Mouse (Mus musculus): ENCODE measurements at regions not wholly inside any gene's neighbourhood (a gene's known extent, or its start where the extent isn't known, plus 50 kb on each side); places are given as distances from the start of the nearest gene placed in this dataset.

- no peak for TF ChIP-seq GATA4 (IDR thresholded peaks at IDR 0.05; ENCODE audit: insufficient replicate concordance, low read length)
These were observed 161.8 kb upstream of the Lpp start for GRCm38 (mm10) chr16:24231506-24231905.

GRCm38 (mm10) chr16:24229002-24229607 is 164.2 kb upstream of the Lpp start:
- TF ChIP-seq GATA4 (IDR thresholded peaks at IDR 0.05; ENCODE audit: insufficient replicate concordance, low read length), result peak; percentile 77

GRCm38 (mm10) chr16:24225897-24226296 is 167.4 kb upstream of the Lpp start:
- peak; percentile 74; the same call in 1 of the 2 replicates for TF ChIP-seq GATA4 (IDR thresholded peaks at IDR 0.05; ENCODE audit: insufficient replicate concordance, low read length)

GRCm38 (mm10) chr16:24225090-24225489 is 168.2 kb upstream of the Lpp start:
- TF ChIP-seq GATA4 (IDR thresholded peaks at IDR 0.05; ENCODE audit: insufficient replicate concordance, low read length), result peak; percentile 84

DNA sequence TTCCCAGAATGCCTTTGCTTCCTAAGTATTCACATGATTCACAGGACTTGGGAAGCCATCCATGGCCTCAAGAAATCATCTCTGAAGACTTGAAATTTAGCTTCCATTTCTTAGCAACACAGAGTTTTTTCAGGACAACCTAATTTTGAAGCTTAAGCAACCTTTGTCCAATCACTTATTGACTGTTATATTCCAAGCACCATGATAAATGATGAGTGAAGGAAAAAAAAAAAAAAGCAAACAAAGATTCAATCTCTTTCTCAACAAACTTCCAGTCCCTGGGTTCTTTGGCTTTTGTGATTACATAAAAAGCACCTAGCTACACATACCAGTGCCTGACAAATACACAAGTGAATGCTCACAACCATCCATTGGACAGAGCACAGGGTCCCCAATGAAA is 169.4 kb upstream of the Lpp start:
- no peak for TF ChIP-seq GATA4 (IDR thresholded peaks at IDR 0.05; ENCODE audit: insufficient replicate concordance, low read length)

DNA sequence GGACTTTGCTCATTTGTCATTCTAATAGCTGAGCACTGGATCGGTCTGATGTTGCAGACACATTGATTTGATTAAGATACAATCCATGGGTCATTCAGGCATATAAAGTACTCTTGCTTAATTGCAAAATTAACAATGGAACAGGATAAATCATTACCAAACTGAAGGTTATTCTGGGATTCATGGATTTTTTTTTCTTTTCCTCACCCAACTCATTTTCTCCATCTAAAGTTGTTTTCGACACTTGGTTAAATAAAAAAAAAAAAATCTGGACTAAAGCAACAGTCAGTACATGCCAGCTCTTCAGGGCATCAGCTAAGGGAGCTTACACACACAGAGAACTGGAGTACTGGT is 169.8 kb upstream of the Lpp start:
- 0 out of 2 replicates have a peak, but pooled peaks have one; percentile 31 for TF ChIP-seq GATA4 (IDR thresholded peaks at IDR 0.05; ENCODE audit: insufficient replicate concordance, low read length)

DNA sequence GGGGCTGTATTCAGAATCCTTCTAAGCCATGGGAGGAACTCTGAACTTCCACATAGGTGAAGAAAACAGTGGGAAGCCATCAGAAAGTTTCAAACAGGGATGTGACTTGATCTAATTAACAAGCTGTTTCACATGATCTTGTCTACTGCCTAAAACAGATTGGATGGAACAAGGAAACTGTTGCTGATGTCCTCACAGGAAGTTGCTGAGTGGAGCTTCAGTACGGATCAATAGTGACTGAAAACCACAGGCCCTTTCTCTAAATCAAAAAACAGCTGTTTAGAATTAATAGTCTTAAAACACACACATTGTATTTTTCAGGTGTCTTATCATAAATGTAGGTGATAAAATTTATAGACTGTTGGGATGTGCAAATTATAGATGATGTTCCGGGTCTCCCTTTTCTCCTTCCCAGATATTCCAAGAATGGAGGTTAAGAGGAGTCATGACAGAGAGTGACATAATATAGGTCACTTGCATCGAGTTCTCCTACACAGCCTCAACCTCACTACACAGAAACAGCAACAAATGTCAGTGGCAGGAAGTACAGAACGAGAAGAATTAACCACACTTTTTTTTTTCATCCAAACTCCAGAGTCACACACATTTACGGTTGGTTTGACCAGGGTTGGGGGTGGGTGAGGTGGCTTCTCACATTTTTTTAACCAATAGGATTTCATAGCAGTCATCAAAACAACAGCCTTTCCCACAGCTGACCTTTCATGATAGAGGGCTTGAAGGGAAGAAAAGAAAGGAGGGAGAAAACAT is 170.4 kb upstream of the Lpp start:
- no peak for TF ChIP-seq GATA4 (IDR thresholded peaks at IDR 0.05; ENCODE audit: insufficient replicate concordance, low read length)

DNA sequence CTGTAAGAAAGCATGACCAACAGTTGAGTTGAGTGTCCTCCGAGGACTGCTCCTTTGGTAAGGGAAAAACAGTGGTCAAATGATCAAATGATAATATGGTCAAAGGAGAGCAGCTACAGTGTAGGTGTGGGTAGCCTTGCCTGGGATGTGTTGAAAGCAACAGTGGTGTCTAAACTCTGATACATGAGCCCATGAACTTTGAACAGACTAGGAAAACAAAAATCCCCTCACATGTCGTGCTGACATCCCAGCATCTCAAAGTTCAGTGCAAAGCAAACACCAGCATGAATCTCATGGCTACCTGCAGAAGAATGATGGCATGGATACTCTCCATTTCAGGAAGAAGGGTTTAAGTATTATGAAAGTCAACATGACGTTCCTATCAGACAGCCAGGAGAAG is 171.3 kb upstream of the Lpp start:
- TF ChIP-seq GATA4 (IDR thresholded peaks at IDR 0.05; ENCODE audit: insufficient replicate concordance, low read length), result no peak

- TF ChIP-seq GATA4 (IDR thresholded peaks at IDR 0.05; ENCODE audit: insufficient replicate concordance, low read length), result no peak
These were observed 172.7 kb upstream of the Lpp start for GRCm38 (mm10) chr16:24220613-24221012.

- no peak for TF ChIP-seq GATA4 (IDR thresholded peaks at IDR 0.05; ENCODE audit: insufficient replicate concordance, low read length)
These were observed 173.6 kb upstream of the Lpp start for GRCm38 (mm10) chr16:24219691-24220090.

- TF ChIP-seq GATA4 (IDR thresholded peaks at IDR 0.05; ENCODE audit: insufficient replicate concordance, low read length), result no peak
These were observed 174.5 kb upstream of the Lpp start for GRCm38 (mm10) chr16:24218850-24219185.

GRCm38 (mm10) chr16:24218162-24218849 is 175.0 kb upstream of the Lpp start:
- TF ChIP-seq GATA4 (IDR thresholded peaks at IDR 0.05; ENCODE audit: insufficient replicate concordance, low read length), result no peak

- TF ChIP-seq GATA4 (IDR thresholded peaks at IDR 0.05; ENCODE audit: insufficient replicate concordance, low read length), result no peak
These were observed 176.5 kb upstream of the Lpp start for GRCm38 (mm10) chr16:24216828-24217227.

DNA sequence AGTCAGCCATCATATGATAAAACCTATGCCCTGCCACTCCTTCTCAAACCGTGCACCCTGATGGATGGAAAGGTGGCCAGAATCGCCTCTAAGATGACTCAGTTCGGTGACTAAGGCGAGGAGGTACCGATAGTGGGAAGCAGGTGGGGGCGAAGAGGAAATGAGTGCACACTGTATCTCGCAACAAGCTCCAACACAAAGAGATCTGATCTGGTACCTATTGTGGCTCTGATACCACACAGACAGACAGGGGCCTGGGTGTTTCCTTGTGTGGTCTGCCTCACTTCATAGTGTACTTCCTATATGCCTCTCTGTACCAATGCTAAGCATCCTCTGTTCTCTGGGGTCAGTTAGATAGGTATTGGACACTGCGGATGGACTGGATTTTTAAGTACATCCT is 178.0 kb upstream of the Lpp start:
- TF ChIP-seq GATA4 (IDR thresholded peaks at IDR 0.05; ENCODE audit: insufficient replicate concordance, low read length), result no peak

DNA sequence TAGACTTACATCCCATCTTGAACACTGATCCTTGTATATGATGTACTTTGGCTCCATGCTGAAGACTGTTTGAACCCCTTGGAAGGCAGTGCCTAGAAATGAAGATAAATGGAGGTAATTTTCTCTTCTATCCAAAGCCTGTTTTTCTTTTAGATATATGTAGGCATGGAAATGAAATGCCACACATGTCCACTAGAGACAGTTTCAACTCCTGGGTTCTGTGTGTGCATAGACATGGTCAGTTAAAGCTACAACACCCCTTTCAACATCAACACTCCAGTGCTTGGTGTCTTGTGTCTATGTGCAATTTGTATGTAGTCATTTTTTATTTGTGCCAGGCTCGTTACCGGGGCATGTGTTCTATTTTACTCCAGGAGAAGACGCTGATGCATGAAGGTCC is 179.7 kb upstream of the Lpp start:
- TF ChIP-seq GATA4 (IDR thresholded peaks at IDR 0.05; ENCODE audit: insufficient replicate concordance, low read length), result no peak

DNA sequence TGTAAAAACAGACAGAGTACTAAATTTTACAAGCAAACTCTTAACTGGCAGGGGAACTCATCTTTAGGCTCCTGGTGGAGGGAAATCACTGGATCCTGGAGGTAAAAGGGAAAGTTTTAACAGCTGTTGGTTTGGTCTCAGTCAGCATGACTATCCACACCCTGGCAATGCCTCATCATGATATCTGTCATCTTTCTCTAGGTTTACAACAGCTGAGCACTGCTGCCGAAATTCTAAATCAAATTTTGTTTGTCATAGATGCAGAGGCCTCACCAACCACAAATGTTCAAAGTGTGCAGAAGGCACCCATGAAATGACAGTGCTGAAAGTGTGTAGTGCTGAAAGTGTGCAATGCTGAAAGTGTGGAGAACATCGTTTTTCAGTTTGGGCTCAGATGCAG is 180.6 kb upstream of the Lpp start:
- no peak for TF ChIP-seq GATA4 (IDR thresholded peaks at IDR 0.05; ENCODE audit: insufficient replicate concordance, low read length)

Data from liver, adult (tissue).